Mouse (Mus musculus) limb, embryonic 10.5 days (tissue): ENCODE data around the gene Trmt10c. TPM values are rescaled to one million over a fixed set of nuclear protein-coding genes. Genes with fewer than 3 reads are reported as not detected.
A peak's percentile ranks its signal among the peaks of the same experiment; 100 is the strongest.
"Not testable (repeated sequence)": the region's sequence is repeated elsewhere in the genome, so short reads cannot be mapped to it uniquely, and the experiment has no call there.

ENCODE experiments used
- DNase-seq: peaks from one replicate; pipeline ENCODE4 v3.0.0-alpha.2; 2017; ENCODE audit warnings: low spot score
- H3K27ac ChIP-seq: fragments of 300-500 bp; sonication (generic); 2 replicates; pipeline ENCODE4 v1.5.1; 2016; ENCODE audit warnings: mild to moderate bottlenecking
- H3K27me3 ChIP-seq: fragments of 300-500 bp; sonication (generic); 2 replicates; pipeline ENCODE4 v1.6.1; 2016; ENCODE audit warnings: low read depth, mild to moderate bottlenecking; ENCODE audit not compliant: poor library complexity, severe bottlenecking
- H3K36me3 ChIP-seq: fragments of 300-500 bp; sonication (generic); 2 replicates; pipeline ENCODE4 v1.6.1; 2016; ENCODE audit warnings: mild to moderate bottlenecking, moderate library complexity
- H3K4me1 ChIP-seq: fragments of 300-500 bp; sonication (generic); 2 replicates; pipeline ENCODE4 v1.6.1; 2016
- H3K4me3 ChIP-seq: fragments of 300-500 bp; sonication (generic); 2 replicates; pipeline ENCODE4 v1.5.1; 2016; ENCODE audit warnings: mild to moderate bottlenecking, moderate library complexity
- H3K9me3 ChIP-seq: fragments of 300-500 bp; sonication (generic); replicated peaks from 2 replicates; pipeline ENCODE4 v1.6.1; 2016; ENCODE audit warnings: mild to moderate bottlenecking
- WGBS: fragments of 180-500 bp; shearing (Covaris S2); methylation state at CpG from one replicate; pipeline ENCODE4 v1.1.7; 2016; 5-methylcytosine and 5-hydroxymethylcytosine counted together
- polyA plus RNA-seq: library from polyadenylated mRNA; unstranded; fragments of >200 nt; fragmentation: Nextera tagmentation; extraction: Ambion mirVana; gene quantifications from 2 replicates; pipeline ENCODE4 v1.2.1, GENCODE M21; 2016

Gene Trmt10c
- polyA plus RNA-seq, 1 experiment from 2014 or later: 35.2 TPM

GRCm38 (mm10) chr16:56068523-56069070, 31.0 kb upstream of the Trmt10c start:
- Histone ChIP-seq H3K9me3 (no peaks in the 10 kb centered on the region), H3K27me3 (no peaks in the 10 kb centered on the region), H3K4me3 (no peak overlapping the region), H3K4me1 (peaks cover 5% of the 10 kb centered on the region; the same call in 1 of the 2 replicates), H3K27ac (no peak overlapping the region), H3K36me3 (no peaks in the 10 kb centered on the region)
- DNase-seq: no peak
- 91% methylated on average over 6 of the region's 6 CpGs for WGBS

- H3K4me3 ChIP-seq: no peak overlapping the region
- WGBS: 58% methylated on average over 8 of the region's 8 CpGs
Observed at GRCm38 (mm10) chr16:56066113-56066512, 28.5 kb upstream of the Trmt10c start.

GRCm38 (mm10) chr16:56064334-56064990, 26.8 kb upstream of the Trmt10c start:
- H3K4me1 ChIP-seq: no peaks in the 10 kb centered on the region
- H3K36me3 ChIP-seq: no peaks in the 10 kb centered on the region
- WGBS: 10% methylated on average over 20 of the region's 20 CpGs
- peak overlapping the region; percentile 73 for H3K27ac ChIP-seq
- peak overlapping the region; percentile 46 for H3K4me3 ChIP-seq
- peak; percentile 75 for DNase-seq
- no peaks in the 10 kb centered on the region for H3K27me3 ChIP-seq
- H3K9me3 ChIP-seq: no peaks in the 10 kb centered on the region

More at GRCm38 (mm10) chr16:56066113-56066512, 28.5 kb upstream of the Trmt10c start:
- Histone ChIP-seq H3K27me3 (no peaks in the 10 kb centered on the region), H3K27ac (no peak overlapping the region), H3K36me3 (no peaks in the 10 kb centered on the region), H3K4me1 (no peaks in the 10 kb centered on the region), H3K9me3 (no peaks in the 10 kb centered on the region)
- no peak for DNase-seq

GRCm38 (mm10) chr16:56062981-56063380, 25.4 kb upstream of the Trmt10c start:
- no peaks in the 10 kb centered on the region for H3K27me3 ChIP-seq
- no peak overlapping the region for H3K27ac ChIP-seq
- no peaks in the 10 kb centered on the region for H3K9me3 ChIP-seq
- WGBS: 67% methylated on average over 11 of the region's 11 CpGs
- DNase-seq: no peak
- no peaks in the 10 kb centered on the region for H3K36me3 ChIP-seq
- H3K4me1 ChIP-seq: no peaks in the 10 kb centered on the region
- no peak overlapping the region for H3K4me3 ChIP-seq

GRCm38 (mm10) chr16:56061995-56062594, 24.5 kb upstream of the Trmt10c start:
- Histone ChIP-seq H3K4me1 (no peaks in the 10 kb centered on the region), H3K36me3 (no peaks in the 10 kb centered on the region), H3K27me3 (no peaks in the 10 kb centered on the region), H3K9me3 (no peaks in the 10 kb centered on the region), H3K4me3 (no peak overlapping the region), H3K27ac (no peak overlapping the region)
- WGBS: 80% methylated on average over 7 of the region's 7 CpGs
- DNase-seq: no peak

GRCm38 (mm10) chr16:56058151-56058550, 20.5 kb upstream of the Trmt10c start:
- H3K27me3 ChIP-seq: no peaks in the 10 kb centered on the region
- no peaks in the 10 kb centered on the region for H3K9me3 ChIP-seq
- no peak overlapping the region for H3K27ac ChIP-seq
- H3K4me3 ChIP-seq: no peak overlapping the region
- no peak for DNase-seq
- no peaks in the 10 kb centered on the region for H3K36me3 ChIP-seq
- H3K4me1 ChIP-seq: no peaks in the 10 kb centered on the region
- 91% methylated on average over 10 of the region's 10 CpGs for WGBS

- Histone ChIP-seq H3K27me3 (no peaks in the 10 kb centered on the region), H3K27ac (no peak overlapping the region), H3K4me1 (no peaks in the 10 kb centered on the region), H3K4me3 (no peak overlapping the region), H3K36me3 (no peaks in the 10 kb centered on the region), H3K9me3 (no peaks in the 10 kb centered on the region)
- WGBS: 81% methylated on average over 7 of the region's 7 CpGs
- no peak for DNase-seq
Observed at GRCm38 (mm10) chr16:56056944-56057590, 19.4 kb upstream of the Trmt10c start.

GRCm38 (mm10) chr16:56055911-56056310, 18.3 kb upstream of the Trmt10c start:
- 84% methylated on average over 3 of the region's 3 CpGs for WGBS
- DNase-seq: no peak

GRCm38 (mm10) chr16:56048038-56048437, 10.4 kb upstream of the Trmt10c start, which contains the start of gene Senp7:
Senp7 (plus strand) TSS chr16:56048338.
- not testable (repeated sequence) for H3K36me3 ChIP-seq, H3K27ac ChIP-seq, H3K9me3 ChIP-seq, H3K4me1 ChIP-seq, DNase-seq, H3K27me3 ChIP-seq, H3K4me3 ChIP-seq
- no CpG with 5 or more reads among the region's 4 CpGs for WGBS

More at GRCm38 (mm10) chr16:56055911-56056310, 18.3 kb upstream of the Trmt10c start:
- Histone ChIP-seq H3K36me3 (no peaks in the 10 kb centered on the region), H3K27ac (no peak overlapping the region), H3K4me1 (no peaks in the 10 kb centered on the region), H3K9me3 (no peaks in the 10 kb centered on the region), H3K4me3 (no peak overlapping the region), H3K27me3 (no peaks in the 10 kb centered on the region)

GRCm38 (mm10) chr16:56038090-56038489, 471 bp upstream of the Trmt10c start:
- no peaks in the 10 kb centered on the region for H3K27me3 ChIP-seq
- WGBS: 29% methylated on average over 8 of the region's 8 CpGs
- no peak for DNase-seq
- H3K9me3 ChIP-seq: no peaks in the 10 kb centered on the region
- H3K27ac ChIP-seq: peak overlapping the region; percentile 90
- peak overlapping the region; percentile 75 for H3K4me3 ChIP-seq
- H3K4me1 ChIP-seq: peaks cover 9% of the 10 kb centered on the region
- H3K36me3 ChIP-seq: peaks cover 26% of the 10 kb centered on the region

GRCm38 (mm10) chr16:56036501-56036900, 1.1 kb downstream of the Trmt10c start:
- Histone ChIP-seq H3K4me3 (peak overlapping the region; percentile 75), H3K4me1 (peaks cover 9% of the 10 kb centered on the region), H3K9me3 (no peaks in the 10 kb centered on the region), H3K36me3 (peaks cover 41% of the 10 kb centered on the region), H3K27me3 (no peaks in the 10 kb centered on the region), H3K27ac (peak overlapping the region; percentile 90; the same call in 1 of the 2 replicates)
- no peak for DNase-seq
- WGBS: 66% methylated on average over 6 of the region's 6 CpGs

- no peak overlapping the region for H3K4me3 ChIP-seq
- H3K4me1 ChIP-seq: peaks cover 20% of the 10 kb centered on the region
- H3K9me3 ChIP-seq: no peaks in the 10 kb centered on the region
- DNase-seq: no peak
- 97% methylated on average over 6 of the region's 6 CpGs for WGBS
- no peak overlapping the region for H3K27ac ChIP-seq
- peaks cover 41% of the 10 kb centered on the region for H3K36me3 ChIP-seq
- no peaks in the 10 kb centered on the region for H3K27me3 ChIP-seq
Observed at GRCm38 (mm10) chr16:56034566-56034965, 3.1 kb downstream of the Trmt10c start.

- H3K9me3 ChIP-seq: no peaks in the 10 kb centered on the region
- WGBS: under 1% methylated on average over 39 of the region's 39 CpGs
- peaks cover 53% of the 10 kb centered on the region for H3K36me3 ChIP-seq
Observed at GRCm38 (mm10) chr16:56029661-56030082, 7.9 kb downstream of the Trmt10c start, which contains the start of gene Pcnp. Pcnp (minus strand) TSS chr16:56029739.

More at GRCm38 (mm10) chr16:56029661-56030082, 7.9 kb downstream of the Trmt10c start, which contains the start of gene Pcnp:
- Histone ChIP-seq H3K4me1 (peaks cover 20% of the 10 kb centered on the region), H3K27ac (peak within 1 kb of the TSS; percentile 97), H3K27me3 (no peaks in the 10 kb centered on the region), H3K4me3 (peak within 1 kb of the TSS; percentile 96)
- peak; percentile 100 for DNase-seq
